Mouse (Mus musculus) liver, adult 2 months (tissue): ENCODE data around the gene Cap2.

Experiments used
- CTCF ChIP-seq: fragments of 200-500 bp; IDR thresholded peaks from 2 replicates; pipeline ENCODE4 v1.5.1; 2011; ENCODE audit warnings: low read depth, low read length, control low read depth
- POLR2A ChIP-seq: fragments of 200-500 bp; IDR thresholded peaks from 2 replicates; pipeline ENCODE4 v1.6.1; 2011; ENCODE audit warnings: low read length, control low read depth; ENCODE audit not compliant: insufficient read depth; ENCODE audit errors: extremely low read depth

- TF ChIP-seq POLR2A (no peak), CTCF (no peak)
These were observed 99.7 kb downstream of the Cap2 start for GRCm38 (mm10) chr13:46601386-46601785.
